Mouse (Mus musculus) lung, embryonic 14.5 days (tissue): ENCODE results near the gene Ushbp1. TPM values are rescaled to one million over a fixed set of nuclear protein-coding genes. Genes with fewer than 3 reads are reported as not detected.

ENCODE experiments used
- ATAC-seq: fragments of 200-750 bp; cut with Nextera tagmentation; 2 replicates; pipeline ENCODE4 v1.8.0; 2017; ENCODE audit warnings: mild to moderate bottlenecking, moderate TSS enrichment, moderate library complexity; ENCODE audit not compliant: insufficient read depth
- DNase-seq: peaks from one replicate; pipeline ENCODE4 v3.0.0-alpha.2; 2015
- H3K27ac ChIP-seq: fragments of 300-500 bp; sonication (generic); 2 replicates; pipeline ENCODE4 v1.5.1; 2014; ENCODE audit warnings: low read depth, mild to moderate bottlenecking, moderate library complexity
- H3K27me3 ChIP-seq: fragments of 300-500 bp; sonication (generic); 2 replicates; pipeline ENCODE4 v1.6.1; 2014; ENCODE audit warnings: low read length, control low read depth; ENCODE audit not compliant: insufficient read depth
- H3K36me3 ChIP-seq: fragments of 300-500 bp; sonication (generic); 2 replicates; pipeline ENCODE4 v1.6.1; 2014; ENCODE audit warnings: control low read depth; ENCODE audit not compliant: insufficient read depth
- H3K4me1 ChIP-seq: fragments of 300-500 bp; sonication (generic); 2 replicates; pipeline ENCODE4 v1.6.1; 2014; ENCODE audit warnings: antibody characterized with exemption, control low read depth; ENCODE audit not compliant: insufficient read depth
- H3K4me2 ChIP-seq: fragments of 300-500 bp; sonication (generic); 2 replicates; pipeline ENCODE4 v1.6.1; 2014; ENCODE audit warnings: mild to moderate bottlenecking
- H3K4me3 ChIP-seq: fragments of 300-500 bp; sonication (generic); 2 replicates; pipeline ENCODE4 v1.5.1; 2014; ENCODE audit warnings: low read depth, low read length
- H3K9ac ChIP-seq: fragments of 300-500 bp; sonication (generic); 2 replicates; pipeline ENCODE4 v1.6.1; 2014
- H3K9me3 ChIP-seq: fragments of 300-500 bp; sonication (generic); 2 replicates; pipeline ENCODE4 v1.6.1; 2016; ENCODE audit warnings: low read depth, low read length, control low read depth
- CTCF ChIP-seq: IDR thresholded peaks from 2 replicates; pipeline ENCODE4 v1.5.1; 2016; ENCODE audit warnings: antibody characterized with exemption, low read depth
- WGBS: fragments of 180-500 bp; shearing (Covaris S2); extraction: QIAGEN DNeasy Blood & Tissue Kit; methylation state at CpG from one replicate; pipeline ENCODE4 v1.1.7; 2014; 5-methylcytosine and 5-hydroxymethylcytosine counted together
- polyA plus RNA-seq: library from polyadenylated mRNA; unstranded; fragments of >200 nt; fragmentation: Nextera tagmentation; extraction: Ambion mirVana; gene quantifications from 2 replicates; pipeline ENCODE4 v1.2.1, GENCODE M21; 2014

Ushbp1 gene
- polyA plus RNA-seq, 1 experiment from 2014 or later: 20.6 TPM

- no peak overlapping the region for H3K4me2 ChIP-seq
- ATAC-seq: no peak
- H3K9me3 ChIP-seq: no peaks in the 10 kb centered on the region
- H3K27me3 ChIP-seq: no peaks in the 10 kb centered on the region
- no peak for DNase-seq
- no peak overlapping the region for H3K9ac ChIP-seq
- H3K4me1 ChIP-seq: no peaks in the 10 kb centered on the region
- TF ChIP-seq CTCF: no peak
- no peak overlapping the region for H3K4me3 ChIP-seq
- WGBS: 45% methylated on average over 6 of the region's 6 CpGs
- no peak overlapping the region for H3K27ac ChIP-seq
- peaks cover 28% of the 10 kb centered on the region for H3K36me3 ChIP-seq
Measured at GRCm38 (mm10) chr8:71403107-71403885, 7.7 kb upstream of the Ushbp1 start.

- no peaks in the 10 kb centered on the region for H3K9me3 ChIP-seq
- DNase-seq: no peak
- peaks cover 22% of the 10 kb centered on the region for H3K36me3 ChIP-seq
- peaks cover 2% of the 10 kb centered on the region; the same call in 1 of the 2 replicates for H3K4me1 ChIP-seq
- no peak overlapping the region for H3K4me2 ChIP-seq
- H3K4me3 ChIP-seq: no peak overlapping the region
- H3K27ac ChIP-seq: no peak overlapping the region
- no peaks in the 10 kb centered on the region for H3K27me3 ChIP-seq
- 78% methylated on average over 9 of the region's 9 CpGs for WGBS
- no peak overlapping the region for H3K9ac ChIP-seq
- TF ChIP-seq CTCF: no peak
- no peak for ATAC-seq
Measured at GRCm38 (mm10) chr8:71402446-71402964, 6.9 kb upstream of the Ushbp1 start.

GRCm38 (mm10) chr8:71401454-71401853 lies 5.9 kb upstream of the Ushbp1 start:
- no peaks in the 10 kb centered on the region for H3K27me3 ChIP-seq
- peaks cover 3% of the 10 kb centered on the region; the same call in 1 of the 2 replicates for H3K4me1 ChIP-seq
- ATAC-seq (no peak), DNase-seq (no peak)
- no peak for TF ChIP-seq CTCF
- H3K36me3 ChIP-seq: peaks cover 15% of the 10 kb centered on the region
- no peak overlapping the region for H3K9ac ChIP-seq
- H3K4me3 ChIP-seq: no peak overlapping the region
- H3K27ac ChIP-seq: no peak overlapping the region
- no peak overlapping the region for H3K4me2 ChIP-seq
- no peaks in the 10 kb centered on the region for H3K9me3 ChIP-seq

DNA sequence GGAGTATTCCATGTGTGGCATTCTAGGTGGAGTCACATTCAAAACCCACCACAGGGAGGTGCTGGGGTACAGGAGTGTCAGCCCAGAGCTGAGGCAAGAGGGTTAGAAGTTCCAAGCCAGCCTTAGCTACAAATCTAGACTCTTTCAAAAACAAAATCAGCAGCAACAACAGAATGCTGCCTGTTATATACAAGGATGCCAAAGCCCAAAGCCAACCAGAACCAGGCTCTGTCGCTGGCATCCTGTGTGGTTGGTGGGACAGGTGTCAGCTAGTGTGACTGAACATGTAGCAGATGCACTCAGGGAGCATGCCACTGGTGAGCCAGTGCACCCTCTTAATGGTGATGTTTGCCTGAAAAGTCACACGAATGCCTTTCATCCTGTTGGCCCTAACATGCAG lies 5.2 kb upstream of the Ushbp1 start:
- no peak overlapping the region for H3K27ac ChIP-seq
- 91% methylated on average over 2 of the region's 2 CpGs for WGBS

GRCm38 (mm10) chr8:71397701-71398100 lies 2.1 kb upstream of the Ushbp1 start:
- Histone ChIP-seq H3K9ac (peak overlapping the region; percentile 76), H3K27ac (no peak overlapping the region), H3K9me3 (no peaks in the 10 kb centered on the region), H3K4me3 (peak overlapping the region; percentile 81), H3K27me3 (no peaks in the 10 kb centered on the region), H3K36me3 (peaks cover 11% of the 10 kb centered on the region), H3K4me1 (peaks cover 7% of the 10 kb centered on the region), H3K4me2 (peak overlapping the region; percentile 93)
- WGBS: 85% methylated on average over 12 of the region's 12 CpGs
- no peak for ATAC-seq
- TF ChIP-seq CTCF: no peak
- DNase-seq: no peak

More for the DNA sequence above, 5.2 kb upstream of the Ushbp1 start:
- Histone ChIP-seq H3K4me1 (peaks cover 7% of the 10 kb centered on the region), H3K4me3 (no peak overlapping the region), H3K36me3 (peaks cover 15% of the 10 kb centered on the region), H3K27me3 (no peaks in the 10 kb centered on the region), H3K9me3 (no peaks in the 10 kb centered on the region), H3K4me2 (no peak overlapping the region), H3K9ac (no peak overlapping the region)
- ATAC-seq (no peak), DNase-seq (no peak)
- TF ChIP-seq CTCF: no peak

GRCm38 (mm10) chr8:71396639-71397305 lies 1.2 kb upstream of the Ushbp1 start, which contains the start of gene Babam1:
Gene Babam1, plus strand, starts transcription at chr8:71396861.
- Histone ChIP-seq H3K27ac (peak within 1 kb of the TSS; percentile 86), H3K9me3 (no peaks in the 10 kb centered on the region), H3K9ac (peak within 1 kb of the TSS; percentile 76), H3K4me1 (peaks cover 7% of the 10 kb centered on the region), H3K4me3 (peak within 1 kb of the TSS; percentile 81), H3K4me2 (peak within 1 kb of the TSS; percentile 93), H3K36me3 (peaks cover 11% of the 10 kb centered on the region), H3K27me3 (no peaks in the 10 kb centered on the region)
- TF ChIP-seq CTCF: no peak
- WGBS: under 1% methylated on average over 34 of the region's 34 CpGs
- DNase-seq (peak; percentile 97), ATAC-seq (peak; percentile 98)

DNA sequence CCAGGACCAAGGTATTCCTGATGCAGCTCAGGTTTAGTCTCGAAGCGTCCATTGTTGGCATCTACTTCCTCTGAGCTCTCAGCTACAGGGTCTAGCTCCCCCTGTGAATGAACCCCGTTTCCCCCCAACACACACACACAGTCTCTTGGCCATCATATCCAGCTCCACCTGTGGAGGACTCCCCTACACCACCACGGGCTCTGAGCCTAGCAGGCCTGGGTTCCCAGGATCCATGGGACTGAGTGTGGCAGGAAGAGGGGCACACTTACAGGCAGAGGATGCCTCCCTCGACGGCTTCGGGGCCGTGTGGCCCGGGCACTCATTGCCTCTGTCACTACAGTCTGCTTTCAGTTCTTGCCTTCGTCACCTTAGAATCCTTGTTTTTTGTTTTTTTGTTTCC lies 531 bp downstream of the Ushbp1 start:
- H3K4me1 ChIP-seq: peaks cover 7% of the 10 kb centered on the region
- H3K36me3 ChIP-seq: peaks cover 11% of the 10 kb centered on the region
- H3K9me3 ChIP-seq: no peaks in the 10 kb centered on the region
- peak overlapping the region; percentile 9; the same call in 1 of the 2 replicates for H3K9ac ChIP-seq
- H3K27me3 ChIP-seq: no peaks in the 10 kb centered on the region
- H3K4me3 ChIP-seq: peak overlapping the region; percentile 18
- no peak for ATAC-seq
- WGBS: 76% methylated on average over 10 of the region's 10 CpGs
- peak overlapping the region; percentile 93 for H3K4me2 ChIP-seq
- no peak for TF ChIP-seq CTCF
- peak overlapping the region; percentile 54; the same call in 1 of the 2 replicates for H3K27ac ChIP-seq
- DNase-seq: no peak
